Mouse (Mus musculus): ENCODE results near the gene Gm20696.

Gm20696 gene

DNA sequence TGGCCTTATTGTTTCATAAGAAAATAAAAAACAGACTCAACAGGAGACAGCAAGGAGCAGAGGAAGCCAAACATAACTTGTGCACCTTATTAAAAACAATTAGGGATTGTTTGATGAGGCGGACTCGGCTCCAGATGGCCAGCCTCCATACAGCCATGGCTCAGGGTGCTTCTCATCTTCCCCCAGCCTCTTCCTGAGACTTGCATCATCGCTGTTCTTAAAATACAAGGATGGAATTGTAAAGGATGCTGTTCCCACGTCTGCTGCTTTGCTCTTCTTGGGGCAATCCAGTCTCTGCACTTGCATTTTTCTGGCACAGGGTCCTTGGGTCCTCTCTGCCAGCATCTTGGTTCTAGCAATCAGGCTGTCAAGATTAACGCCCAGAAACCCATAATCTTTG lies 94.5 kb downstream of the Gm20696 start:
- DNase-seq (ENCODE audit: low spot score in 2 of 2), result no peak

DNA sequence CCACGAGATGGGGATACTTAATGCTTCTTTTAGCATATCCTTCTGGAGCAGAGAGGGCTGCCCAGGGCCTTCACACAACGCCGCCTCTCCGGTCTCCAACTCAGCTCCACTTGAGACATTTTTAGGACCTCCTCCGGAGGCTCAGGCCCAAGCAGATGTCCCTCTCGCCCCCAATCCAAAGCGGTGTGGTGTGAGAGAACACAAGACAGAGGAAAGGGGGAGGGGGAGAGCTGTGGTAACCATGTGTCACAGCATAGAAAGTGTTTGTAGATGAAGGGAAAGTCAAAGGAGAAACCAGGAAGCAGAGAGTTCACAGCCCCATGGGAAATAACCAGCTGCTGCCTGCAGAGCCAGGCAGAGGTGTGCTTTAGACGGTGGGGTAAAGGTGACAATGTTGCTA lies 99.7 kb downstream of the Gm20696 start:
- no peak for DNase-seq (ENCODE audit: low spot score in 2 of 2)

DNA sequence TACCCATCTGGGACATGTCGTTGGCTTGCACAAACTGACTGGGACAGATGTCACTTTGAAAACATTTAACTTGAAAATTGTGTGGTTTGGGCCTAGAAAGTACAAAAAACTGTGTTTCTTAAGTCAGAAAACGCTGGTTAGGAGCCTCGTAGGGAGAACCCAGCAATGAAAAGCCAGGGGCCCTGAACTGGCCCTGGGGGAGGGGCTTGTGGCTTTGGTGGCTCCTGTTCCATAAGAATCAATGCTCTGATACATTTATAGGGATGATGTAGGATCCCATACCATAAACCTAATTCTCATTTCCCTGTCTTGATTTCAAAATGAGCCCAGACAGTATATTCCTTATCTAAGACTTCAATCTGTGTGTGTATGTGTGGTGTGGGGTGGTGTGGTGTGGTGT lies 101.8 kb downstream of the Gm20696 start:
- no peak for DNase-seq (ENCODE audit: low spot score in 2 of 2)

DNA sequence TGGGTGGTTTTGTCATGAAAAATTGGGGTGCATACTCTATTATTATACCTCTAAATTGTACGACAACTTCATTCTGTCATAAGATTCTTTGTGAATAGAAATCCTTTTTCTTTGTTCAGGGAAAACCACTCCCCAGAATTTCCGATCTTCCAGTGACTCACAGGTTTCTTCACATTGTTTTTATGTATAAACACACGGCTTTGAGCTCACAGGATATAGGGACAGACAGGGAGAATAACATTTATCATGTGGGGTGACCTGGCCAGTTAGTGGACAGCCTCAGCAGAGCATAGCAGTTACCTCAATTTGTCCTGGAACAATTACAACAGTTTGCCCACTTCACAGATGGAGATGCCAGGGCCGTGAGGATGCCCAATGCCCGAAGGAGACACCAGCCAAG lies 109.6 kb downstream of the Gm20696 start:
- no peak for DNase-seq (ENCODE audit: low spot score in 2 of 2)

DNA sequence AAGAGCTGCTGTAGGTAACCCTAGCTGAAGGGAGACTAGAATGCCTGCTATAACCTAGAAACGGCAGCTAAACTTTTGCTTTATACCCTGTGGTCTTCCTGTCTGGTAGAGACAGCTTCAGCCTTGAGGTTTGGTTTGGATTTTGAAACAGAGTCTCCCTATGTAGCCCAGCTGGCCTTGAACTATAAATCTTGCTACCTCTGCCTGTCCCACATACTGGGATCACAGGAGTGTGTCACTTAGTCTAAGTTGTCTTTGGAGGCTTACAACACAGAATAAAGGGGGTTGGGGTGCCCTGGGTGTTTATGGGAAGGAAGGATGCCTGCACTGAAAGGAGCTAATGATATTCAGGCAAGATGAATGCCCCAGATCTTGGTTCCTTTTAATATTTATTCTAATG lies 113.8 kb downstream of the Gm20696 start:
- no peak for DNase-seq (ENCODE audit: low spot score in 2 of 2)

DNA sequence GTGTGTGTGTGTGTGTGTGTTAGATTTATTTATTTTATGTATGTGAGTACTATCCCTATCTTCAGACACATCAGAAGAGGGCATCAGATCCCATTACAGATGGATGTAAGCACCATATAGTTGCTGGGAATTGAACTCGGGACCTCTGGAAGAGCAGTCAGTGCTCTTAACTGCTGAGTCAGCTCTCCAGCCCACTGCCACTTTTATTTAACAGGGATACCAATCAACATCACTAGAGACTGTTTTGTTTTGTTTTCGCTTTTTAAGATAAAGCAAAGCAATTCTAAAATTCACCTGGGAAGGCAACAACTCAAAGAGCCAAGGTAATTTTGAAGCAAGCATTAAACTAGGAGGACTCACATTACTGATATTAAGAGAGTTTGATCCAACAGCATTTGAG lies 120.2 kb downstream of the Gm20696 start:
- no peak for DNase-seq (ENCODE audit: low spot score in 2 of 2)

DNA sequence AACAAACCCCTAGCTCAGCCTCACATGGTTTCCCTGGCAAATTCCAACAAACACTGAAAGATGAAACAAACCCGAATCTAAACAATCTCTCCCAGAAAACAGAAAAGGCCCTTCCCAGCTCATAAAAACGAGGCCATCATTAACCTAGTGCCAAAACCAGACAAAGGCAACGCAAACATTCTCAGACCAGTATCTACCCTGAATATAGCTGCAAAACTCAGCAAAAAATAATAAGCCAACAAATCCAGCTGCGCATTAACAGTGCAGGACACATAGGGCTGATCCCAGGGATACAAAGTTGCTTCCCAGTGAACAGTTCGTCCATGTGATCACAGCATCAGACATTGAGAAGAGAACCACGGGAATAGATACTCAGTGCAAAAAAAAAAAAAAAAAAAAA lies 121.2 kb downstream of the Gm20696 start:
- no peak for DNase-seq (ENCODE audit: low spot score in 2 of 2)

DNA sequence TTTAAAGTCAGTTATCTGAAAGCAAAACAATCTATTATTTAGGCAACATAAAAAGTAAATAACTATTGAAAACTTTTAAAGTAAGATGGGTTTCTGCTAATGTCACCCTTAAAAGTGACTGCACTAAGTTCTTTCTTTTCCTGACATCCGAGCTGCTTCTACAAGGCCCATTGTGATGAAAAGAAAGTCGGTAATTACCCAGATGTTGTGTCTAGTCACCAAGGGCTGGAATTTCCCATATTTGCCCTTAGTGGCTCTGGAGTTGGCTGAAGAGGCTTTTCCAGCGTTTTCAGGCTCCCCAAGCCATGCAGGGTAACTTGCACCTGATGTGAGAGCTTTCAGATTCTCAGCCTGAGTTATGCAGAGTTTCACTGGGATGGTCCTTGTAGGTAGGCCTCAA lies 125.5 kb downstream of the Gm20696 start:
- DNase-seq (ENCODE audit: low spot score in 2 of 2), result no peak

DNA sequence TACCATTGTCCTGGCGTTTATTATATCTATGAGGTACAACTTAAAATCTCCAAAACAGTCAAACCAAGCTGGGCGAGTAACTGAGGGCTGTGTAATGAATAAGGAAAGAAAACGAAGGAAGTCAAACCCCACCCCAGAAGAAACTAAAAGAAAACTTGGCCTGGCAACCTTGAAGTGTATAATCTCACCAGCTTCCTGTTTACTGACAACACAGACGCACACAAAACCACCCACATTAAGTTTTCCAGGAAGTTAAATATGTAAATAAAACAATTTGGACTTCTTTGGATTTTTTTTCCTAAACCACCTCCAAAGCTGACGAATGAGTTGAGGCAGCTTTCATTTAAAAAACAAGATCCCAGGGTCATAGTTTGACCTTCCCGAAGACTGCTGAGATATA lies 125.9 kb downstream of the Gm20696 start:
- no peak for DNase-seq (ENCODE audit: low spot score in 2 of 2)

DNA sequence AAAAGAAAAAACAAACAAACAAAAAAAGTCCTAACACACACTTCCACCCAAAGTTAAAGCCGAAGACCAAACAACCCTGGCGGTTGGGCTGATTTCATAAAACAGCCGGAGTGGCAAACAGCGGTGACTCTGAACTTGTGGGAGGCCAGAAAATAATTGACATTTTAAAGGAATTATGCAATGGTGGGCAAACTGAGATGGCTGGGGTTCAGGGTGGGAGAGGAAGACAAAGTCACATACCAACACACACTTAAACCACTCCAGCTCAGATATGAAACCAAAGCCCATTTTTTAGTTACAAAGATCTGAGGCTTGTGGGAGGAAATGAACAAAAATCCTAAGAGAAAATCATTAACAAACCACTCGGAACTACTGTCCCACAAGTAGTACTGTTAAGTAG lies 126.5 kb downstream of the Gm20696 start:
- no peak for DNase-seq (ENCODE audit: low spot score in 2 of 2)

DNA sequence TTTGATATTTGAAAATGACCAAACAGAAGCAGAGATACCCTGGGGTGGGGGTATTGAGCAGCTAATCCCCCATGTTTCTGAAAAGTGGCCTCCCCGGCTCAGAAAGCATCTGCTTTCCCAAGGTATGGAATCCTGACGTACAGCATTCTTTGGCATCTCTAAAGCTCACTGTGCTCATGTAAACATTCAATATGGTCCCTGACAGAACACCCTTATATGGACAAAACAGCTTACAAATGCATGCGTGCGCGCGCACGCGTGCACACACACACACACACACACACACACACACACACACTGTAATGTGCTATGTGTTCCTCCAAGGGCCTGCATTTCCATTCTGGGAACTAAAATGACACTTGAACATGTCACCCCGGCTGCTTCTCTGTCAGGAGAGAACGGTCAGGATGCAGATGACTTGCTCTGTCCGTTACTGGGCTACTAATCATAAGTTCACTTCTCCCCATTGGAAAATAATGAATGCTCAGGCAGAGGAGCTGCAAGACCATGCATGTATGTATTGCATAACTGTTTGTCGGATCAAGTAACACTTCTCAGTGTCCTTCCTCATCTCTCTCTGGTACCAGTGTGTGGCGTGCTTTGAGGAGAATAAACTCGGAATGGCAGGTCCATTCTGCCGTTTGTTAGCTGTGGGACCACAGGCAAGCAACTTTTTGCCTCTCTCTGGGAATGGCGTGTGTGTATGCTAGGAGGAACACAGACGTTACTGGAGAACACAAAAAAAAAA lies 128.2 kb downstream of the Gm20696 start:
- DNase-seq (ENCODE audit: low spot score in 2 of 2), result no peak

DNA sequence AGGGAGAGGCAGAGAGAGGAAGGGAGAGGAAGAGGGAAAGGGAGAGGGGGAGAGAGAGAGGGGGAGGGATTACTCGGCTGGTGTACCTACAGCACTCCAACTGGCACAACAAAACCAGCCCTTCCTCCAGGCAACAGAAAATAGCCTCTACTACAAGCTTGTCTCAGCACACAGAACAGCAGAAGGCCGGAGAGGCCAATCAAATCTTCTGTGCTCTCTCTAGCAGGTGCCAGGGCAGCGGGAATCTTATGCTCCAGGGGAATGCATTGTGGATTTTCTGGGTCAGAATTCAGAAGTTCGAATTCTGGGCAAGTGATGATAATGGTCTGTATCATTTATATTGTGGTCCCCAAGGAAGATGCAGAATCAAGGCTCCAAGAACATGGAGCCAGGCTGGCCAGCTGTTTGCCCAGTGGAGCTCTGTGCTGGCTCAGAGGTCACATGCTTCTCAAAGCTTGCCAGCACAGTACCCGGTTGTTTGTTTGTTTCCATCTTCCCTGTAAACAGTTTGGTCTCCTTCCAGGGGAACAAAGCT lies 132.3 kb downstream of the Gm20696 start:
- DNase-seq (ENCODE audit: low spot score in 2 of 2), result no peak

DNA sequence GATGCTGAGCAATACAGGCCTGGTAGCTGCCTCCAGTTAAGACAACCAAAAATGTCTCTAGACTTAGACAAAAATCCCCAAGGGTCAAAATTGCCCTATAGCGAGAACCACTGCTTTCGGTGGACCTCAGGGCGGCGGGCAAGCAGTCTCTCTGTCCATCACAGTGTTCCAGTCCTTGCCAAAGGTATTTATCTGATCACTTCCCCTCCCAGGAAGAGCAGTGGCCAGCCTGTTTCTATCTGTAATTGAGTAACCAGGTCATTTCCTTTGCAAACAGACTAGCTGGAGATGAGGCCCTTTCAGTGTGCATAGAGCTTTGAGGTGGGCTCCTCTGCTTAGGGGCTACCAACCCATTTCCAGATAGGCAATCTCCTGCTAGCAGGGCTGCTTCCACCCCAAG lies 134.1 kb downstream of the Gm20696 start:
- DNase-seq (ENCODE audit: low spot score in 2 of 2), result no peak

DNA sequence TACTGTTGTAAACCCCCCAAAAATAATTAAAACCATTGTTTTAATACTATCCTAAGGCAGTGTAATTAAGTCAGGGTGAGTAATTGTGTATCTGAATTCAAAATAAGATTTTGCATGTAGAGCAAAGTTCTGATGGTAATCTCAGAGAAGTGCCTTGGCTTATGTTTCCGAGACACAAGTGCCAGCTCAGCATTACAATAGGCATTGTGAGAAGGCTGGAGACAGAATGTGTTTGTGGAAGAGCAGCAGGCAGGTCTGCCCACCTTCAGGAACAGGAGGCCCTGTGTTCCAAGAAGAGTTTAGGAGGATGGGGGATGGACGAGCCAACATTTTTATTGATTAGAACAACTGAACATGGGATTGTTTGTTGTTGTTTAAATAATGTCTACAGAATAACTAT lies 137.6 kb downstream of the Gm20696 start:
- no peak for DNase-seq (ENCODE audit: low spot score in 2 of 2)

DNA sequence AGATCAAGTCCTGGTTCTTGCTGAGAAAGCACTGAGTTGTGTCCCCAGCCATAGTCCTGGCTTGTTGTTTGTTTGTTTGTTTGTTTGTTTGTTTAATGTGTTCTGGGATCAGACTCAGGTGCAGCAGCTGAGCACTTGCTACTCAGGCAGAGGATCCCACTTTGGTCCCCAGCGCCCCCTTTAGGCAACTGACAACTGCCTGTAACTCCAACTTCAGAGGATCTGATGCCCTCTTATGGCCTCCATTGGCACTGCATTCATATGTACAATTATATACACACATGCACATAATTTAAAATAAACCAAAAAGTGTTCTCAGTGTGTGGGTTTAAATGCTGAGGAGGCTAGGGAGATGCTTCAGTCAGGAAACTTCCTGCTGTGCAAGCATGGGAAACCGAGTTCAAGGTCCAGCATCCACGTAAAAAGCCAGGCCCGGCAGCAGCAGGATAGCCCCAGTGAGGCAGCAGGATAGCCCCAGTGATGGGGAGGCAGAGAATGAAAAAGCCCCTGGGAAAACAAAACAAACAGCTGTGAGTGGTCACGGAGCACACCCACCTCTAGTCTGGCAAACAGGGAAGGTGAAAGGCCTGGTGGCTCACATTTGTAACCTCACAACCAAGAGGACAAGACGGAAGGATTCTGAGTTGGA lies 139.0 kb downstream of the Gm20696 start:
- DNase-seq (ENCODE audit: low spot score in 2 of 2), result no peak

DNA sequence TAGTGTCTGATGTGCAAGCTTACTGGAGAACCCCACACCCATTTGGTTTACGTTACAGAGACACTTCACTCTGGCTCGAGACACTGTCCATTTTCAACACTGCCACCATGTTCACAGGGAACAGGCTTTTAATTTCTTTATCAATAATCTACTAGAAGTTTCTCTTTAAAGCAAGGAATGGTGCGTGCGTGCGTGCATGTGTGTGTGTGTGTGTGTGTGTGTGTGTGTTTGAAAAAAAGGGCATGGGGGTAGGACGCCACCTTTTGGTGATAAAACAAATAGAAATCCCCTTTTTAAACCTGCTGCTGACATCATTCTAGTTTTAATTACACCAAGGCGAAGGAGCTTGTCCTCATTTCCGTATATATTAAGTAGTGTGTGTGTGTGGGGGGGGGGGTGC lies 141.2 kb downstream of the Gm20696 start:
- no peak for DNase-seq (ENCODE audit: low spot score in 2 of 2)

DNA sequence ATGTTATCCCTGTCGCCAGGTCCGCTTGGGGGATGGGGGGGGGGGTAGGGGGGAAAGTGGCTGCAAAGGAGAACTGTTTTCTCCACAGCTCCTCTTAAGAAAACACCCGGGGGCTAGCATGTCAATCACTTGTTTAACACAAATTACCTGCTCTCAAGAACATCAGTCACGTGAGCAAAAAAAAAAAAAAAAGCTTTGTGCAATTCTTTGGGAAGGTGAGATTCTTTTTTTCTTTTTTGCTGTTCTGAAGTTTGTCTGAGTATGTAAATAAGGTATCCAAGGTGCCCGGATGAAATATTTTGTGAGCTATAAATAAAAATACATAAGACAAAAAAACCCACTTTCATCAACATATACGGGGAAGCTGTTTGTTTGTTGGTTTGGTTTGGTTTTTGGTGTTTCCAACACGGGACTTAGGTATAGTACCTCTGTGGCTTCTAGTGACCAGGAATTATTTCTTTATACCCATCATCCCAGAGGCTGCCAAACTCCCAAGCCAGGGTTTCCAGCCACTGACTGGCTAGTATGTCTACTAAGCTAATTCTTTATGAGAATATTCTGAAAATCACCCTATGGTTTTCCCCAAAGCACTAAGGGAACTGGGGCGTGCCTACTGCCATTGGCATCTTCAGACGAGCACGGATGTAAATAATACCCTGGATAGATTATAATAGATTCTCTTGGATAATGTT lies 142.8 kb downstream of the Gm20696 start:
- DNase-seq (ENCODE audit: low spot score in 2 of 2), result no peak

DNA sequence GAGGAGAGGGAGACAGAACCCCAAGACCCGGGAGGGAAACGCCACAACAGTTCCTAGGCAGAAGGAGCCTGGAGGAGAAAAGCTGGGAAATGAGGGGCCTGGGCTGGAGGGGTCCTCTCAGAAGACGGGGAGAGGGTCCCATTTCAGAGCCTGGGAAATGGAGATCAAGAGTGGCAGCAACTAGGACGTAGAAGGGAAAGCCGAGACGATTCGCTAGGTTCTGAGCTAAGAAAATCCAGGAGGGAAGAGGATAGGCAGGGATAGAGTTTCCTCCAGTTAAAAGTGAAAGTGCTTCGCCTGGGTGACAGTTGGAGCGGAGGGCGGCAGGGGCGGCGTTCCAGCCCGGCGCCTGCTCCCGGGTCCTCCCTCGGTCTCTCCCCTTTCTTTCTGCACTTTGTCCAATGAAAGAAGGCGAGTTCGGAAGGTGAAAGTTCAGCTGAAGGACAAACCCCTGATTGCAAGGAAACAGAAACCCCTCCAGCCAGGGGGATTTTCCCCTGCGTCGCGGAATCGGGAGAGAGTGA lies 143.4 kb downstream of the Gm20696 start:
- DNase-seq (ENCODE audit: low spot score in 2 of 2), result peak; percentile 36 to 43

DNA sequence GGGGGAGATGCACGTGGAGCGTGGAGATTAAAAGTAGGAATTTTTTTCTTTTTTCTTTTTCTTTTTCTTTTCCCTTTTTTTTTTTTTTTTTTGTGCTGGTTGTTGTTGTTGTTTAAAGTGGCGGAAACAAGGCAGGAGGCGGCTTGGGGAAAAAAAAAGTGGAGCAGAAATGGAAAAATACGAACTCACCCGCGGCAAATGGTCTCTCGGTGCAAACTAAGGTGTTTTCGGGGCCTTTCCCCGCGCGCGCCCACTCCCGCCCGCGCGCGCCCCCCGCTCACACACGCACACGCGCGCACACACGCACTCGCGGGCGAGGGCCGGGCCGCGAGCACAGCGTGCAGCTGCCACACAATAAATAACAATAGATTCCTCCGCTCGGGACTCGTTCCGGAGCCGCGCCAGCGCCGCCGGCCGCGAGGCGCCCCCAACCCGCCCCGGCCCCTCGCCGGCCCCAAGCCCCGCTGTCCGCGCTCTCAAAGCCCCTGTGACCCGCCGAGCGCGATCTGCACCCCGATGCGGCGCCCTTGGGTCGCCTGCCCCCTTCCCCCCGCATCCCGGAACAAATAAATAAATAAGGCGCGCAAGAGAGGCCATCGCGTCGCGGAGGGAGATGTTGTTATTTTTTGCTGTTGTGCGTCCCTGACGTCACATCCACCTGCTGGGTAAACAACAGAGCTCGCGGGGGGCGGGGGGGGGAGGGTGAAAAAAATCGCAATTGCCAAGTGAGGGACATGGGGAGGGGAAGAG lies 144.1 kb downstream of the Gm20696 start, which contains the start of gene Foxp1:
Foxp1 (minus strand) TSS at position 363 of the 750 bp plus-strand sequence.
- peak; percentile 21 to 57 for DNase-seq (ENCODE audit: low spot score in 2 of 2)

DNA sequence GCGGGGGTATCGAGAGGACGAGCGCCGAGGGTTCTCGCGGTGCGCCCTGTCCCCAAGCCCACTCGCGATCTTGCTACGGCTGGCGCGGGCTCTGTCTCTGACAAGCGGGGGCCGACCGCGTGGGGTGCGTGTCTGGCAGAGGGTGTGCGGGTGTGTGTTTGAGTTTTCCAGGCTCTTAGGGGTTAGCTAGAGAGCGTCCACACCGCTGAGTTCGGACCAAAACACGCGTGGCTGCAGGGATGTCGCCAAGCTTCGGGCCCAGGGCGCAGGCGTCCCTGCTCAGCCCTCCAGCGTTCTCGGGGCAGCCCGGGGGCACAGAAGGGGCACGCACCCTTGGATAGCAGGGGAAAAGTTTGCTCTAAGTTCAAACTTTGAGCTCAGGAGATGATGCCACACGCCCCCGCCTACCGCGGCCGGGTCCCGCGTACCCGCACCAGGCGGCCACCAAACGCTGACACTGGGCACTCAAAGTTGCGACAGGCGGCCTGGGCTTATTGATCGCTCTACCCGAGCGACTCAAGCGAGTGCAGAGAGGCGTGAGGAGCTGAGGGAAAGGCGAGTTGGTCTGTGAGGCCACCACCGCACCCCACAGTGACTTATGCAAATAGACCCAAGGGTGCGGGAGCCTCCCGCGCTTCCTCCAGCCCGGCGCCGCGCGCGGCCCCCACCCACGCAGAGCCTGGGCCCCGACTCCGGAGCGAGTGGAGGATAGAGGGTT lies 144.8 kb downstream of the Gm20696 start:
- peak; percentile 20 to 29 for DNase-seq (ENCODE audit: low spot score in 2 of 2)

DNA sequence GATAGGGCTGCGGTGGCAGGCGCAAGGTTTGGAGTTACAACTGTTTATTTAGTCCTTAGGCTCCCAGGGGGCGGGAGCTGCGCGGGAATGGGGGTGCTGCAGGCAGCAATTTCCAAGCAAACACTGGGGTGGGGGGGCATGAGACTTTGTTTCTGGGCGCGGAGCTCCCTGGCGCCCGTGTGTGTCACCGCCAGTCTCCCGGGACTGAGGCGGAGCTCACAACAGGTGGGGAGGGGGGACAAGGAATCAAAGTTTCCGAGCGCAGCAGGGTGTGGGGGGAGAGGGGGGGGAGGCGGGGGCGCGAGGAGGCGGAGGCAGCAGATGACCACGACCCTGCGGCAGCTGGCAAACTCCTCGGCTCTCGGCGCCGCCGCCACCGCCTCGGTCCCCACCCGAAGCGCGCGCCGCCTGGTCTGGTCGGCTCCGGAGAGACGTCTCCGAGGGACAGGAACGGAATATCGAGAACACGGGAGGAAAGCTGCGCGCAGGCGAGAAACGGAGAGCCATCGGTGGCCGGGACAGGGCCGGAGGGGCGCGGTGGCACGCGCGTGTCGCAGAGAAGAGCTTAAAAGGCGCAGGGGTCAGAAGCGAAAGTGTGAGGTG lies 145.5 kb downstream of the Gm20696 start:
- DNase-seq (ENCODE audit: low spot score in 2 of 2), result peak; percentile 18 to 20
